Mouse (Mus musculus) heart, embryonic 13.5 days (tissue): ENCODE measurements around the gene Pacsin1. TPM values are rescaled to one million over a fixed set of nuclear protein-coding genes. Genes with fewer than 3 reads are reported as not detected.

Experiments used
- ATAC-seq: fragments of 200-750 bp; cut with Nextera tagmentation; 2 replicates; pipeline ENCODE4 v1.8.0; 2017; ENCODE audit warnings: moderate TSS enrichment; ENCODE audit not compliant: insufficient number of reproducible peaks, low FRiP score, low TSS enrichment; ENCODE audit errors: extremely low read depth
- H3K27ac ChIP-seq: fragments of 300-500 bp; sonication (generic); replicated peaks from 2 replicates; pipeline ENCODE4 v1.5.1; 2015; ENCODE audit warnings: moderate library complexity, mild to moderate bottlenecking, inconsistent platforms
- H3K27me3 ChIP-seq: fragments of 300-500 bp; sonication (generic); replicated peaks from 2 replicates; pipeline ENCODE4 v1.6.1; 2015; ENCODE audit warnings: mild to moderate bottlenecking, inconsistent platforms
- H3K36me3 ChIP-seq: fragments of 300-500 bp; sonication (generic); 2 replicates; pipeline ENCODE4 v1.6.1; 2015; ENCODE audit warnings: mild to moderate bottlenecking, inconsistent platforms
- H3K4me1 ChIP-seq: fragments of 300-500 bp; sonication (generic); 2 replicates; pipeline ENCODE4 v1.6.1; 2015; ENCODE audit warnings: inconsistent platforms
- H3K4me2 ChIP-seq: fragments of 300-500 bp; sonication (generic); 2 replicates; pipeline ENCODE4 v1.6.1; 2015; ENCODE audit warnings: inconsistent platforms, mild to moderate bottlenecking, moderate library complexity
- H3K4me3 ChIP-seq: fragments of 300-500 bp; sonication (generic); 2 replicates; pipeline ENCODE4 v1.5.1; 2015; ENCODE audit warnings: moderate library complexity, mild to moderate bottlenecking, inconsistent platforms
- H3K9ac ChIP-seq: fragments of 300-500 bp; sonication (generic); 2 replicates; pipeline ENCODE4 v1.6.1; 2015; ENCODE audit warnings: inconsistent platforms, mild to moderate bottlenecking, moderate library complexity
- H3K9me3 ChIP-seq: fragments of 300-500 bp; sonication (generic); 2 replicates; pipeline ENCODE4 v1.6.1; 2016; ENCODE audit warnings: inconsistent platforms
- WGBS: fragments of 180-500 bp; shearing (Covaris S2); methylation state at CpG from one replicate; pipeline ENCODE4 v1.1.7; 2015; ENCODE audit warnings: mixed read lengths; 5-methylcytosine and 5-hydroxymethylcytosine counted together
- polyA plus RNA-seq: library from polyadenylated mRNA; unstranded; fragments of >200 nt; fragmentation: Nextera tagmentation; extraction: Ambion mirVana; gene quantifications from 2 replicates; pipeline ENCODE4 v1.2.1, GENCODE M21; 2015

The Pacsin1 gene
- polyA plus RNA-seq, 1 experiment from 2014 or later = 1.4 TPM

- H3K27me3 ChIP-seq = peaks cover 56% of the 10 kb centered on the region
- 46% methylated on average over 10 of the region's 10 CpGs for WGBS
- H3K4me1 ChIP-seq = peaks cover 16% of the 10 kb centered on the region
- no peak for ATAC-seq
- no peak overlapping the region for H3K27ac ChIP-seq
- H3K9ac ChIP-seq = no peak overlapping the region
- H3K36me3 ChIP-seq = no peaks in the 10 kb centered on the region
- no peaks in the 10 kb centered on the region; the same call in 1 of the 2 replicates for H3K9me3 ChIP-seq
- no peak overlapping the region for H3K4me3 ChIP-seq
- no peak overlapping the region for H3K4me2 ChIP-seq
Observed at GRCm38 (mm10) chr17:27653253-27653959, 1.9 kb upstream of the Pacsin1 start.

- H3K4me3 ChIP-seq = peak overlapping the region; percentile 57
- no peaks in the 10 kb centered on the region for H3K36me3 ChIP-seq
- no peak for ATAC-seq
- H3K4me1 ChIP-seq = peaks cover 16% of the 10 kb centered on the region
- peaks cover 52% of the 10 kb centered on the region for H3K27me3 ChIP-seq
- H3K27ac ChIP-seq = no peak overlapping the region
- no peaks in the 10 kb centered on the region; the same call in 1 of the 2 replicates for H3K9me3 ChIP-seq
- peak overlapping the region; percentile 73 for H3K9ac ChIP-seq
- peak overlapping the region; percentile 88 for H3K4me2 ChIP-seq
- WGBS = 3% methylated on average over 14 of the region's 14 CpGs
Observed at GRCm38 (mm10) chr17:27656011-27656399, 696 bp downstream of the Pacsin1 start.

- Histone ChIP-seq H3K9me3 (no peaks in the 10 kb centered on the region; the same call in 1 of the 2 replicates), H3K4me2 (peak overlapping the region; percentile 88), H3K27ac (no peak overlapping the region), H3K9ac (peak overlapping the region; percentile 73; the same call in 1 of the 2 replicates), H3K36me3 (no peaks in the 10 kb centered on the region), H3K27me3 (peaks cover 51% of the 10 kb centered on the region), H3K4me1 (peaks cover 16% of the 10 kb centered on the region), H3K4me3 (no peak overlapping the region)
- 5% methylated on average over 5 of the region's 5 CpGs for WGBS
- ATAC-seq = no peak
Observed at GRCm38 (mm10) chr17:27656414-27656813, 1.1 kb downstream of the Pacsin1 start.

GRCm38 (mm10) chr17:27657123-27657522 is 1.8 kb downstream of the Pacsin1 start:
- WGBS = 75% methylated on average over 8 of the region's 8 CpGs
- no peak overlapping the region for H3K27ac ChIP-seq
- peaks cover 16% of the 10 kb centered on the region for H3K4me1 ChIP-seq
- no peak overlapping the region for H3K9ac ChIP-seq
- peaks cover 51% of the 10 kb centered on the region for H3K27me3 ChIP-seq
- H3K4me3 ChIP-seq = no peak overlapping the region
- H3K36me3 ChIP-seq = no peaks in the 10 kb centered on the region
- no peak for ATAC-seq
- H3K4me2 ChIP-seq = no peak overlapping the region
- H3K9me3 ChIP-seq = no peaks in the 10 kb centered on the region; the same call in 1 of the 2 replicates

GRCm38 (mm10) chr17:27658767-27659166 is 3.5 kb downstream of the Pacsin1 start:
- no peak overlapping the region for H3K4me2 ChIP-seq
- no peak overlapping the region for H3K4me3 ChIP-seq
- H3K9ac ChIP-seq = no peak overlapping the region
- no peak overlapping the region for H3K27ac ChIP-seq
- H3K9me3 ChIP-seq = no peaks in the 10 kb centered on the region
- H3K4me1 ChIP-seq = peaks cover 16% of the 10 kb centered on the region
- no peak for ATAC-seq
- peaks cover 41% of the 10 kb centered on the region for H3K27me3 ChIP-seq
- 63% methylated on average over 7 of the region's 7 CpGs for WGBS
- no peaks in the 10 kb centered on the region for H3K36me3 ChIP-seq

GRCm38 (mm10) chr17:27671720-27672119 is 16.4 kb downstream of the Pacsin1 start:
- Histone ChIP-seq H3K4me3 (no peak overlapping the region), H3K27me3 (no peaks in the 10 kb centered on the region), H3K36me3 (no peaks in the 10 kb centered on the region), H3K4me2 (no peak overlapping the region), H3K4me1 (0 out of 2 replicates have a peak, but pooled peaks cover 4% of the 10 kb centered on the region), H3K9me3 (no peaks in the 10 kb centered on the region), H3K9ac (no peak overlapping the region), H3K27ac (no peak overlapping the region)
- WGBS = 73% methylated on average over 6 of the region's 6 CpGs
- ATAC-seq = no peak

GRCm38 (mm10) chr17:27673945-27674344 is 18.6 kb downstream of the Pacsin1 start:
- Histone ChIP-seq H3K9me3 (no peaks in the 10 kb centered on the region), H3K27me3 (no peaks in the 10 kb centered on the region), H3K4me2 (no peak overlapping the region), H3K4me3 (no peak overlapping the region), H3K27ac (no peak overlapping the region), H3K36me3 (no peaks in the 10 kb centered on the region), H3K4me1 (0 out of 2 replicates have a peak, but pooled peaks cover 4% of the 10 kb centered on the region), H3K9ac (no peak overlapping the region)
- WGBS = 82% methylated on average over 7 of the region's 7 CpGs
- no peak for ATAC-seq

- H3K36me3 ChIP-seq = no peaks in the 10 kb centered on the region
- no peak overlapping the region for H3K9ac ChIP-seq
- no peaks in the 10 kb centered on the region for H3K9me3 ChIP-seq
- 49% methylated on average over 9 of the region's 9 CpGs for WGBS
- no peaks in the 10 kb centered on the region for H3K27me3 ChIP-seq
- no peak for ATAC-seq
- no peak overlapping the region for H3K4me3 ChIP-seq
- peaks cover 10% of the 10 kb centered on the region; the same call in 1 of the 2 replicates for H3K4me1 ChIP-seq
- no peak overlapping the region for H3K4me2 ChIP-seq
- no peak overlapping the region for H3K27ac ChIP-seq
Observed at GRCm38 (mm10) chr17:27675453-27675852, 20.1 kb downstream of the Pacsin1 start.

- WGBS = 38% methylated on average over 7 of the region's 7 CpGs
- no peak for ATAC-seq
- no peaks in the 10 kb centered on the region for H3K36me3 ChIP-seq
Observed at GRCm38 (mm10) chr17:27676270-27676669, 21.0 kb downstream of the Pacsin1 start.

GRCm38 (mm10) chr17:27677756-27678155 is 22.4 kb downstream of the Pacsin1 start:
- H3K36me3 ChIP-seq = no peaks in the 10 kb centered on the region
- WGBS = 78% methylated on average over 5 of the region's 5 CpGs
- peaks cover 10% of the 10 kb centered on the region; the same call in 1 of the 2 replicates for H3K4me1 ChIP-seq
- H3K9ac ChIP-seq = no peak overlapping the region
- H3K4me3 ChIP-seq = no peak overlapping the region
- ATAC-seq = no peak
- H3K27me3 ChIP-seq = peaks cover 7% of the 10 kb centered on the region
- H3K27ac ChIP-seq = no peak overlapping the region
- no peak overlapping the region for H3K4me2 ChIP-seq
- H3K9me3 ChIP-seq = no peaks in the 10 kb centered on the region

More at GRCm38 (mm10) chr17:27676270-27676669, 21.0 kb downstream of the Pacsin1 start:
- H3K9me3 ChIP-seq = no peaks in the 10 kb centered on the region
- H3K4me1 ChIP-seq = peaks cover 10% of the 10 kb centered on the region; the same call in 1 of the 2 replicates
- H3K4me2 ChIP-seq = no peak overlapping the region
- H3K27ac ChIP-seq = no peak overlapping the region
- no peak overlapping the region for H3K9ac ChIP-seq
- no peak overlapping the region for H3K4me3 ChIP-seq
- no peaks in the 10 kb centered on the region for H3K27me3 ChIP-seq

- Histone ChIP-seq H3K27ac (no peak overlapping the region), H3K9ac (no peak overlapping the region), H3K4me3 (no peak overlapping the region), H3K4me2 (no peak overlapping the region), H3K27me3 (peaks cover 21% of the 10 kb centered on the region), H3K36me3 (no peaks in the 10 kb centered on the region), H3K4me1 (peaks cover 10% of the 10 kb centered on the region; the same call in 1 of the 2 replicates), H3K9me3 (no peaks in the 10 kb centered on the region)
- 43% methylated on average over 11 of the region's 11 CpGs for WGBS
- no peak for ATAC-seq
Observed at GRCm38 (mm10) chr17:27678924-27679813, 23.9 kb downstream of the Pacsin1 start.
